Mouse (Mus musculus) heart, embryonic 12.5 days (tissue): ENCODE results near the gene Tas1r3. TPM values are rescaled to one million over a fixed set of nuclear protein-coding genes. Genes with fewer than 3 reads are reported as not detected.
A peak's percentile ranks its signal among the peaks of the same experiment; 100 is the strongest.

Experiments used
- ATAC-seq: fragments of 200-750 bp; cut with Nextera tagmentation; 2 replicates; pipeline ENCODE4 v1.8.0; 2017; ENCODE audit warnings: moderate TSS enrichment, moderate library complexity; ENCODE audit not compliant: insufficient number of reproducible peaks, low FRiP score
- H3K27ac ChIP-seq: fragments of 300-500 bp; sonication (generic); 2 replicates; pipeline ENCODE4 v1.5.1; 2016; ENCODE audit warnings: mild to moderate bottlenecking, moderate library complexity; ENCODE audit not compliant: poor library complexity, severe bottlenecking
- H3K27me3 ChIP-seq: fragments of 300-500 bp; sonication (generic); replicated peaks from 2 replicates; pipeline ENCODE4 v1.6.1; 2016; ENCODE audit warnings: mild to moderate bottlenecking, moderate library complexity
- H3K36me3 ChIP-seq: fragments of 300-500 bp; sonication (generic); 2 replicates; pipeline ENCODE4 v1.6.1; 2016; ENCODE audit warnings: mild to moderate bottlenecking, moderate library complexity
- H3K4me1 ChIP-seq: fragments of 300-500 bp; sonication (generic); replicated peaks from 2 replicates; pipeline ENCODE4 v1.6.1; 2016; ENCODE audit warnings: mild to moderate bottlenecking
- H3K4me2 ChIP-seq: fragments of 300-500 bp; sonication (generic); 2 replicates; pipeline ENCODE4 v1.6.1; 2016; ENCODE audit warnings: mild to moderate bottlenecking, moderate library complexity
- H3K4me3 ChIP-seq: fragments of 300-500 bp; sonication (generic); 2 replicates; pipeline ENCODE4 v1.5.1; 2016; ENCODE audit warnings: mild to moderate bottlenecking
- H3K9ac ChIP-seq: fragments of 300-500 bp; sonication (generic); 2 replicates; pipeline ENCODE4 v1.6.1; 2016; ENCODE audit warnings: mild to moderate bottlenecking, moderate library complexity
- H3K9me3 ChIP-seq: fragments of 300-500 bp; sonication (generic); replicated peaks from 2 replicates; pipeline ENCODE4 v1.6.1; 2016; ENCODE audit warnings: mild to moderate bottlenecking, moderate library complexity
- WGBS: fragments of 180-500 bp; shearing (Covaris S2); methylation state at CpG from one replicate; pipeline ENCODE4 v1.1.7; 2016; 5-methylcytosine and 5-hydroxymethylcytosine counted together
- polyA plus RNA-seq: library from polyadenylated mRNA; unstranded; fragments of >200 nt; fragmentation: Nextera tagmentation; extraction: Ambion mirVana; gene quantifications from 2 replicates; pipeline ENCODE4 v1.2.1, GENCODE M21; 2016

Gene Tas1r3
- 0.13 and 0.19 TPM in 2 replicates for polyA plus RNA-seq

DNA sequence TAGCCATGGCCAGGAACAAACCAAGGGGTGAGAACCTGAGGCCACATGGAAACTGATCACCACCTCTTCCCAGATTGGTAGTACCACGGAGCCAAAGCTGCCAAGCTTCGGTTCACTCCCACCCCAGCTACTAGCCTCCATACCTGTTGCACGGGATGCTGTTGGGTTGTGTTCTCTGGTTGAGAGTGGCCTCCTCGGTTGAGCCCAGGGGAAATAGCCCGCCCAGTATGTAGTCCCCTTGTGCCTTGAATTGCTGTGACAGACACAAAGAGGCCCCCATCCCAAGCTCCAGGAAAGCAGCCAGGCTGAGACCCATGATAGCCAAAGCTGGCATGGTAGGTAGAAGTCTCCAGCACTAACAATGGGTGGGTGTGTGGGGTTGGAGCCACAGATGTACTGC is at the start of gene Tas1r3:
TSS of gene Tas1r3 (minus strand) at position 362 of the 400 bp plus-strand sequence.
- no peak for ATAC-seq
- H3K4me2 ChIP-seq = no peak within 1 kb of the TSS
- H3K9ac ChIP-seq = no peak within 1 kb of the TSS
- H3K4me3 ChIP-seq = no peak within 1 kb of the TSS
- WGBS = 74% methylated on average over 5 of the region's 5 CpGs
- no peak within 1 kb of the TSS for H3K27ac ChIP-seq
- no peaks in the 10 kb centered on the region for H3K9me3 ChIP-seq
- no peaks in the 10 kb centered on the region for H3K4me1 ChIP-seq
- peaks cover 49% of the 10 kb centered on the region for H3K36me3 ChIP-seq
- H3K27me3 ChIP-seq = no peaks in the 10 kb centered on the region

DNA sequence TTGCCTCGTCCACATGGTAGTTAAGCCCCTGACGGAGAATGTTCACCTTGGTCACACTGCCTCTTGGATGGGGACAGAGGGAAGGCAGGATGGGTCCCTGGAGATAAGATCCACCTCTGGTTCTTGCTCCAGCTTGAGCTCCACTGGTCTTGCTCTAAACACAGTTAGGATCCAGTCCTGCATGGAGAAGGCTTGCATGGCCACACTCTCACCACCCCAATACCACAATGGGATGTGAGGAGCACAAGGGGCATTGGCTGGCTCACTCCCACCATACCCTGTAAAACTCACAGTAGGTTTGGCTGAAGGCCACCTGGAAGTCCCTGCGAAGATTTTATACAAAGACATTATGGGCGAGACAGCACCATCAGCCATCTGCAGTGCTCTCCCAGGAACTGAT is 45.6 kb upstream of the Tas1r3 start:
- Histone ChIP-seq H3K9me3 (no peaks in the 10 kb centered on the region), H3K36me3 (peaks cover 32% of the 10 kb centered on the region), H3K4me1 (no peaks in the 10 kb centered on the region), H3K27ac (no peak overlapping the region), H3K27me3 (no peaks in the 10 kb centered on the region), H3K4me3 (no peak overlapping the region), H3K4me2 (no peak overlapping the region), H3K9ac (no peak overlapping the region)
- ATAC-seq = no peak
- 88% methylated on average over 4 of the region's 4 CpGs for WGBS

DNA sequence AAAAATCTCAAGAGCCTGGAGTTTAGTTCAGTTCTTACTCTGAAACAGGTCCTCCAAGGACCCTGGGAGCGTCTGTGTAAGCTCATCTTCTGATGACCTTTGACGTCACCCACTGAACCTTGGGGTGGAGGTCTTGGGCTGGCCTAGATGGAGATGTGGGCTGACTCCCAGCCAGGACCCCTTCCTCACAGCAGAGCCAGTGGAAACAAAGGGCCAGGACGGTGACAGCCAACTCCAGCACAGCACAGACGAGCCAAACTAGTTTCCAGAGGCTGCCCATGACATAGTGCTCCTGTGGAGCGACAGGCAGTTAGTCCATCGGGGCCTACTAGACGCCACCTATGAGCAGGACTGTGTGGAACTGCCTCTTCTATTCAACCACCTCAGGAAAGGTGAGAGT is 45.1 kb upstream of the Tas1r3 start:
- no peaks in the 10 kb centered on the region for H3K4me1 ChIP-seq
- H3K36me3 ChIP-seq = peaks cover 37% of the 10 kb centered on the region
- no peaks in the 10 kb centered on the region for H3K27me3 ChIP-seq
- no peak overlapping the region for H3K4me3 ChIP-seq
- H3K27ac ChIP-seq = no peak overlapping the region
- ATAC-seq = no peak
- 77% methylated on average over 7 of the region's 7 CpGs for WGBS
- H3K9me3 ChIP-seq = no peaks in the 10 kb centered on the region
- no peak overlapping the region for H3K4me2 ChIP-seq
- no peak overlapping the region for H3K9ac ChIP-seq

DNA sequence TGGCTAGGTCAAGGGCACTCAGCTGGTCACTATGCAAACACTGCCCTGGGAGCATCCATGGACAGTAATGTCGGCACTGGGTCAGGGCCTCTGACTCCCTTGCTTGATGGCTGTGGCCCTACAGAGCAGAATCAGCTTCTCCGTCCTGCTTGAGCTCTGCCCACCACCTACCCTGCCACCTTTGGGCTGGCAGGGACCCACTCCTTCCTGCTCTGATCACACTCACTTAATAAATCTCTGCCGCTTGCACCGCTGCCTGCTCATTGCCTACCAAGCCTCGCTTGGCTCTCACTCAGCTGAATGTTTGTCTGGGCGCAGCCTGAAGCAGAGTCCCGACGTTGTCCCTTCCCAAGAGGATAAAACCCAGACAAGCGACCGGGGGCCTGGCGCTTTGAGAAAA is 43.8 kb upstream of the Tas1r3 start:
- no peak for ATAC-seq
- Histone ChIP-seq H3K27ac (no peak overlapping the region), H3K4me1 (no peaks in the 10 kb centered on the region; the same call in 1 of the 2 replicates), H3K27me3 (no peaks in the 10 kb centered on the region), H3K4me2 (no peak overlapping the region), H3K4me3 (no peak overlapping the region), H3K9ac (0 out of 2 replicates have a peak overlapping the region, but pooled peaks have one; percentile 2), H3K36me3 (peaks cover 50% of the 10 kb centered on the region), H3K9me3 (no peaks in the 10 kb centered on the region)
- 82% methylated on average over 11 of the region's 11 CpGs for WGBS

DNA sequence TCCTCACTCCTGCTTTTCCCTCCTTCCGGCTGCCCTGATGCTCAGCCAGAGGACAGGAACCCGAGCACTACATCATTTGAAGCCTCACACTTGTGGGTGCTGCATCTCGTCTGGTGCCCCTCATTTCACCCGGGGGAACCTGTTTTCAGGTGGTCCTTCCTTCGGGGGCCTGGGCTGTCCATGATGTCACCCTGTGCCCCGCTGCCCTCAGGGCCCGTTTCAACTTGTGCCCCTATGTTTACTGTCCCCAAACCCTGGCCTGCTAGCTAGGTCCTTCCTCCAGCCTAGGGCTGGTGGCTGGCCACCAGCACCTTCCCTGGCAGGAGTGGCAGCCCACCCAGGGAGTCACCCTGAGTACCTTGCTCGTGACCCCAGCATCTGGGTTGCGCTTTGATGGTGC is 43.0 kb upstream of the Tas1r3 start:
- 84% methylated on average over 9 of the region's 9 CpGs for WGBS
- Histone ChIP-seq H3K9ac (no peak overlapping the region), H3K9me3 (no peaks in the 10 kb centered on the region), H3K27ac (no peak overlapping the region), H3K36me3 (peaks cover 59% of the 10 kb centered on the region), H3K27me3 (no peaks in the 10 kb centered on the region), H3K4me1 (peaks cover under 1% of the 10 kb centered on the region), H3K4me3 (no peak overlapping the region), H3K4me2 (no peak overlapping the region)
- ATAC-seq = no peak

DNA sequence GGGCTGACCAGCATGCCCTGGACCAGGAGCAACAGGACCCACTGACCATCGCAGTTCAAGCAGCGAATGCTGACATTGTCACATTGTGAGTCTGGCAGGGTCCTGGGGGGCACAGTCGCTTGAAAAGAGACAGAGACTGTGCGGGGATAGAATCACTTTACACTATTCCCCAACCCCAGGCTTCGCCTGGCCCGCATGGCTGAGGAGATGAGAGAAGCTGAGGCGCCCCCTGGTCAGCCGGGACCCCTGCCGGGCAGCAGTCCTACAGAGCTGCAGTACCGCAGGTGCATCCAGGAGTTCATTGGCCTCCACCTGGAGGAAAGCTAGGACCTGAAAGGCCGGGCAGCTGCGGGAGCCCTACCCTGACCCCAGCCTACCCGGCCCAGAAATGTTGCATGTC is 42.5 kb upstream of the Tas1r3 start:
- Histone ChIP-seq H3K4me2 (no peak overlapping the region), H3K4me1 (peaks cover 4% of the 10 kb centered on the region), H3K9ac (no peak overlapping the region), H3K9me3 (no peaks in the 10 kb centered on the region), H3K27me3 (no peaks in the 10 kb centered on the region), H3K27ac (no peak overlapping the region), H3K36me3 (peaks cover 63% of the 10 kb centered on the region), H3K4me3 (no peak overlapping the region)
- 84% methylated on average over 13 of the region's 13 CpGs for WGBS
- no peak for ATAC-seq

DNA sequence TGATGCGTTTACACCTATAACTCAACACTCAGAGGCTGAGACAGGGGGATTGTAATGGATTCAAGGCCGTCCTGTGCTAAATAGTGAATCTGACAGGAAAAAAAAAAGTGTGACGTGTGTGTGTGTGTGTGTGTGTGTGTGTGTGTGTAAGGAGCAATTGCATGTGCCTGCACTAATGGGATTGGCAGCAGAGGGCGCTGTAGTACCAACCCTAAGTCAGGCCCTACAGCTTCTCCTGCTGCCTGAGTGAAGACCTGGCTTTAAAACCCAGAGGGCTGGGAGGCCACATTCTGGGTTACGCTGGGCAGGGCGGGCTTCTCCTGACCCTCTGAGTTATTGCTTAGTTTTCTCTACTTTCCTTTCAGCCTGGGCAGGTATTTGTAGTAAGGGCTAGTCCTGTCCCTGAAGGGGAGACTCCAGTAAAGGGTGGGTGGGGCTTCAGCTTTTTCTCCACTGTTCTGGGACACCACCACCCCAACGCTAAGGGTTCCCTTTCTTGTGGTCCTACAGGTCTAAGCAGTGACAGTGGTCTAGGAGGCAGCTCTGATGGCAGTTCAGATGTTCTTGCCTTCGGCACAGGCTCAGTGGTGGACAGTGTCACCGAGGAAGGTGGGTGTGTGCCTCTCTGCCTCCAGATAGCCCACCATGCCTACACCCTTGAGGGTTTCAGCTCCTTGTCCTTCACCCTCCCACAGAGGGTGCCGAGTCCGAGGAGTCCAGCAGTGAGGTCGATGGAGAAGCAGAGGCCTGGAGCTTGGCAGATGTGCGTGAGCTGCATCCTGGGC is 41.3 kb upstream of the Tas1r3 start:
- peaks cover 74% of the 10 kb centered on the region for H3K36me3 ChIP-seq
- WGBS = 90% methylated on average over 13 of the region's 13 CpGs

DNA sequence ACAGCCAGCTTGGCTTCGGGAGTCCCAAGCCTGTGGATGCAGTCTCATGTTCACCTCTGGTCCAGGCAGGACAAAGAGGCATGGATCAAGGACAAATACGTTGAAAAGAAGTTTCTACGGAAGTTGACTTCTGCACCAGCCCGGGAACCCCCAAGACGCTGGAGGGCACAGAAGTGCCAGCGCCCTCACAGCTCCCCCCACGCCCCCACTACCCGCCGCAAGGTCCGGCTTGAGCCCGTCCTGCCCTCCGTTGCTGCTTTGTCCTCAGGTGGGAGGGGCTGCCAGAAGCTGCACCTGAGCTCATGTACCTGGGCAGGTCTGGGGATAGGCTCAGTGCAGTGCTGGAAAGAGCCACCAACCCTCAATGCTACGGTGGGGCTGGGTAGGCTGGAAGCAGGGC is 40.1 kb upstream of the Tas1r3 start:
- no peak overlapping the region for H3K27ac ChIP-seq
- H3K4me3 ChIP-seq = no peak overlapping the region
- peaks cover 86% of the 10 kb centered on the region for H3K36me3 ChIP-seq
- no peak overlapping the region for H3K4me2 ChIP-seq
- no peaks in the 10 kb centered on the region for H3K27me3 ChIP-seq
- H3K9ac ChIP-seq = no peak overlapping the region
- H3K4me1 ChIP-seq = peaks cover 4% of the 10 kb centered on the region
- ATAC-seq = no peak
- 93% methylated on average over 13 of the region's 13 CpGs for WGBS
- no peaks in the 10 kb centered on the region for H3K9me3 ChIP-seq

More for the DNA sequence above, 41.3 kb upstream of the Tas1r3 start:
- H3K27ac ChIP-seq = no peak overlapping the region
- no peaks in the 10 kb centered on the region for H3K27me3 ChIP-seq
- no peak overlapping the region for H3K4me3 ChIP-seq
- H3K4me2 ChIP-seq = no peak overlapping the region
- H3K9ac ChIP-seq = no peak overlapping the region
- ATAC-seq = no peak
- peaks cover 4% of the 10 kb centered on the region for H3K4me1 ChIP-seq
- H3K9me3 ChIP-seq = no peaks in the 10 kb centered on the region

DNA sequence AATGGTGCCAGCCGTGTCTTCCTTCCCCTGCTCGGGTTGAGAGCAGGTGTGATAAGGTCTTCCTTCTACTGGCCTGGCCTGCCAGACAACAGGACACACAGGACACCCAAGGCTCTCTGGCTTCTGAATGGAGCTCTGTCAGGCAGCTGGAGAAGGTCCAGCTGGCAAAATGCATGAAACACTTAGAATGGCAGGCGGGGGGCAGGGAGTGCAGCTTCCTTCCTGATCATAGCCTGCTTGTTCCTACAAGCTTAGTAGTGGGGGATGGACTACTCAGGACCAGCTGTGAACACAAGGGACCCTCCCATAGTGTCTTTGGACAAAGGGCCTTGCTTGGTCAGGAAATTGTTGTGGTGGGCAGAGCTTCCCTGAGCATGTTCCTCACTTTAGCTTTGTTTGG is 38.0 kb upstream of the Tas1r3 start:
- H3K4me3 ChIP-seq = no peak overlapping the region
- no peak overlapping the region; the same call in 1 of the 2 replicates for H3K9ac ChIP-seq
- no peaks in the 10 kb centered on the region for H3K9me3 ChIP-seq
- H3K27me3 ChIP-seq = no peaks in the 10 kb centered on the region
- 46% methylated on average over 3 of the region's 3 CpGs for WGBS
- H3K27ac ChIP-seq = no peak overlapping the region
- peaks cover 4% of the 10 kb centered on the region for H3K4me1 ChIP-seq
- H3K4me2 ChIP-seq = no peak overlapping the region
- ATAC-seq = peak; percentile 78
- peaks cover 93% of the 10 kb centered on the region for H3K36me3 ChIP-seq

DNA sequence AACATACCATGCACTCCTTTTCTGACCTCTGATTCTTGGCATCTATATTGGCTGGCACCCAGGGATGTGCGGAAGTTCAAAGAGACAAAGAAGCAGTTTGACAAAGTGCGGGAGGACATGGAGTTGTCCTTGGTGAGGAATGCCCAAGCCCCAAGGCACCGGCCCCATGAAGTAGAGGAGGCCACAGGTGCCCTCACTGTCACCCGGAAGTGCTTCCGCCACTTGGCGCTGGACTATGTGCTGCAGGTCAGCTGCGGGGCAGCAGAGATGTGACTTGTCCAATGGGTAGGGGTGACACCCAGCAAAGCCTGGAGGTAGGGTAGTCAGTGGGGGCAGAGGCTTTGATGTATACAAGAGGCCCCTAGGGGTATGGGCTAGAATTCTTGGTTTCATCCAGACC is 36.2 kb upstream of the Tas1r3 start:
- WGBS = 93% methylated on average over 7 of the region's 7 CpGs
- ATAC-seq = no peak
- H3K27ac ChIP-seq = no peak overlapping the region
- no peak overlapping the region for H3K9ac ChIP-seq
- H3K9me3 ChIP-seq = no peaks in the 10 kb centered on the region
- H3K36me3 ChIP-seq = peaks cover 77% of the 10 kb centered on the region
- H3K4me1 ChIP-seq = peaks cover 16% of the 10 kb centered on the region
- H3K4me3 ChIP-seq = no peak overlapping the region
- H3K27me3 ChIP-seq = no peaks in the 10 kb centered on the region
- no peak overlapping the region for H3K4me2 ChIP-seq

DNA sequence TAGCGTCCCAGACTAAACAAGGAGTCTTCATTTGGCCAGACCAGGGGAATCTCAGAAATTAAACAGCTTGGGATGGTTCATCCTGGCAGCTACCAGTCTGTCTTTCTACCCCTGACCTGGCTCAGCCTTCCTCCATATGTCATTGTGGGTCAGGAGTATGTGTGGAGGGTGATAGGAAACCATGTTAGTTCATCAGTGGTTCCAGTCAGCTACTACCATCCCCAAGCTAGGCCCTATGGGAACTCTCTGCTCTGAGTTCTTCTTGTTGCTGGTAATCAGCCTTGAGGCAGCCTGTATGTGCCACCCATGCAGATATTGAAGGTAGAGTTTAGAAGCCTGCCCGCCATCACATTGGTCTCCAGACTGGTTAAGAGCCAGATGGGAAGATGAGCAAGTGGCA is 35.2 kb upstream of the Tas1r3 start:
- Histone ChIP-seq H3K4me1 (peaks cover 26% of the 10 kb centered on the region), H3K4me3 (no peak overlapping the region), H3K9ac (no peak overlapping the region), H3K4me2 (no peak overlapping the region), H3K36me3 (peaks cover 67% of the 10 kb centered on the region), H3K27me3 (no peaks in the 10 kb centered on the region), H3K9me3 (no peaks in the 10 kb centered on the region), H3K27ac (no peak overlapping the region)
- no peak for ATAC-seq
- 87% methylated on average over 2 of the region's 2 CpGs for WGBS

DNA sequence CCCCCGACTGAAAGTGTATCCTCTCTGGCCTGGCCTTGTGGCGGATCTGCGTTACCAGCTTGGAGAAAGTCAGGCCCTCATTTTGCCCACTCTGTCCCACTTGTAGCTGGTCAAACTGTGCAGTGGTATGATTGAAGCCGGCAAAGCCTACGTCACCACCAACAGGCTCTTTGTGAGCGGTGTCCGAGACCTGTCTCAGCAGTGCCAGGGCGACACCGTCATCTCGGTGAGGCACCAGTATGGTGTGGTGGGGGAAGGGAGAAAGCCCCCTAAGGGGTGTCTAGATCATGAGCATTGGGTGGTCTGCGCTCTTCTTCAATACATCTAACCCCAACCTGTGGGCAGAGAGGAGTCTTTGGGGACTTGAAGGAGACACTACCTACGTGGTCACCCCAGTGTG is 33.3 kb upstream of the Tas1r3 start:
- Histone ChIP-seq H3K9me3 (no peaks in the 10 kb centered on the region), H3K9ac (no peak overlapping the region), H3K27me3 (no peaks in the 10 kb centered on the region), H3K27ac (no peak overlapping the region), H3K4me2 (no peak overlapping the region), H3K4me1 (peaks cover 35% of the 10 kb centered on the region), H3K36me3 (peaks cover 48% of the 10 kb centered on the region), H3K4me3 (no peak overlapping the region)
- no peak for ATAC-seq
- WGBS = 92% methylated on average over 12 of the region's 12 CpGs
